Mouse (Mus musculus): Measurements from ENCODE around the gene Zc3hc1.

Zc3hc1 gene

GRCm38 (mm10) chr6:30374731-30375510, 15.9 kb downstream of the Zc3hc1 start:
- DNase-seq (ENCODE audit: extremely low spot score, low read depth, low spot score) = no peak

DNA sequence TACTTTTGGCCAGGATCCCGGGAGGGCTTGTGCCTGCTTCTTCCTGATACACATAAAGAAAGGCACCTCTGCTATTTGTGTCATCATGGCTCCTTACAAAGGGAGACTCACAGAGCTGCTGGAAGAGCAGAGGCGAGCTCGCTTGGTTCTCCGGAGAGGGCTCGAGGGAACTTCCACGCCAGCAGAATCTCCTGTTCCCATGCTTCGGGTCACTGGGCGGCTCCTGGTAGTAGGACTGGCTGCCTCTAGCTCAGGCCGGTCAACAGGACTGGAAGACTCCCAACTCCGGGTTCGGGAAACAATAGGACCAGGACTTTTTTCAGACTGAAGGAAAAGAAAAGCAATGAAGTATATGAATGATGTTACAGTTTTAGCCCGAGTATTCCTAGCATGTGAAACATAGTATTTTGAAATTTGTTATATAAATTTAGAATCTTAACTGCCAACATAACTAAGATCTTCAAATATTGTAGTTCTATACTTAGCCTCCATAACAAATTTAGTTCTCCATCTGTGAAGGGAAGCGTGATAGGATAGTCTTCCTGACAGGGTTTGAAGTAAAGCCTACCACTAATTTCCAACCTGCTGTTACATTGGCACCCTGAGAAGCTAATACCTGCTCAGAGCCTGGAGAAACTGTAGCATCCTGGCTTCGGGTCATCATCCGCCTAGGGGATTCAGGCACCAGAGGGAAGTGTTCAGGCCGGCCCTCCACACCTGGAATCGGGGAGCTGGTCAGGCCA, 18.0 kb downstream of the Zc3hc1 start:
- no peak for DNase-seq (ENCODE audit: extremely low spot score, low read depth, low spot score)

DNA sequence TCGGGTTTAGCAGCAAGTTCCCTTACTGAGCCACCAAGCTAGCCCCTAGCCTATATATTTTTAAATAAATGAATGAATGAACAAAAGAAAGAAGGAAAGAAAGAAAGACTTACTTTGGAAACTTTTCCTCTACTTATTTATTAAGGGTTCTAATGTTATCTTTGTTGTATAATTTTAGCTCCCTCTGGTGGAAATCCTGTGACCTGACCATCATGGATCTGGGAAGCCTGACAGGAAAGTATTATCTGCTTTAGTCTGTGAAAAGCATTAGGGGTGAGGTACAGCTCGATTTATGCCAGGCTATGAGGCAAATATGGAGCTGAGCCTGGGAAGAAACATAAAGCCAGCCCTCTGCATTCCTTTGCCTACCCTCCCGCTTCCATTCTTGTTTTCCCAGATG, 21.5 kb downstream of the Zc3hc1 start:
- no peak for DNase-seq (ENCODE audit: extremely low spot score, low read depth, low spot score)

DNA sequence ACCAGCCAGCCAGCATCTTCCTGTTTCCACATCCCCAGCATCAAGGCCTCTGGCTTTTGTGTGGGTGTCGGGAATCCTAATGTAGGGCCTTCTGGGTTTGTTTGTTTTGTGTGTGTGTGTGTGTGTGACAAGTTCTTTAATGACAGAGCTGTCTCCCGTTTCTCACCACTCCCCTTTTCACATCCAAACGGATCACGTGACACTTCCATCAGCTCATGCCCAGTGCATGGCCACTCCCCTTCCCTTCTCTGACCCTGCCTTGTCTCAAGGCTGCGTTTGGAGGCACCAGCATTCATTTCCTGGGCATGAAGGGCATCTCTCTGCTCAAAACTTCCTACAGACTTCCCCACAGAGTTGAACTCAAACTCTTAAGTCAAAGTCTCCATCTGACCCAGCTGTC, 27.0 kb downstream of the Zc3hc1 start:
- no peak for DNase-seq (ENCODE audit: extremely low spot score, low read depth, low spot score)

DNA sequence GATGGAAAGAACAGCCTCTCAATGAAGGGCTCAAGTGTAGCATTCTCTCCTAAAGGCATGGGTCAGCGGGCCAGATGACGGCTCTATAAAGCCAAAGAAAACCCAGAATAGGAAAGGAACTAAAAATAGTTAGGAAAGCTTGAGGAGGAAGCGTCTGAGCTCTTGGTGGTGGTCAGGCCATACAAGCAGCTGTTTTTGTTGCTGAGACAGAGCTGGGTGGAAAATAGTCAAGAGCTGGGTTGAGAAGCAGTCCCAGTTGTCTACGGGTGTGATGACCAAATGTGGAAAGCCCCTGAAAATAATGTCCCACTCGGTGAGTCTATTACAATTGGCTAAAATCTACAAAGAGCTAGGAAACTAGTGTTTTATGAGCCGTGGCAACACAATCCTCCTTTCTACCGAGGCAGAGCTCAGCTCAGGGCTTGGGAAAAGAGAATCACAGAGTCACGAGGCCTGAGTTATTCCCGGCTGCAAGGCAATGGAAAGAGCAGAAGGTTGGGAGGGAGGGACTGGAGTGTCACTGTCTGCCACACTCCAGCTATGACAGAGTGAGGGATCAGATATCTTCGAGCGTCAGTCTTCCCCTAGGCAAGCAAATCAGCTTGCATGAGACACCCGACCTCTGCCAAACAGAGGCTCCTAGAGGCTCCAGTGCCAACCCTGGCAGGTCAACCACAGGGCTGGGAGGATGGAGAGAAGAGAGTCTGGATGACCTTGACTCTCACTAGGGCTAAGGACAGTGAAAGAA, 30.9 kb downstream of the Zc3hc1 start:
- DNase-seq (ENCODE audit: extremely low spot score, low read depth, low spot score) = no peak

- DNase-seq (ENCODE audit: extremely low spot score, low read depth, low spot score) = peak; percentile 76
These were observed 33.2 kb downstream of the Zc3hc1 start for GRCm38 (mm10) chr6:30357561-30358177.

DNA sequence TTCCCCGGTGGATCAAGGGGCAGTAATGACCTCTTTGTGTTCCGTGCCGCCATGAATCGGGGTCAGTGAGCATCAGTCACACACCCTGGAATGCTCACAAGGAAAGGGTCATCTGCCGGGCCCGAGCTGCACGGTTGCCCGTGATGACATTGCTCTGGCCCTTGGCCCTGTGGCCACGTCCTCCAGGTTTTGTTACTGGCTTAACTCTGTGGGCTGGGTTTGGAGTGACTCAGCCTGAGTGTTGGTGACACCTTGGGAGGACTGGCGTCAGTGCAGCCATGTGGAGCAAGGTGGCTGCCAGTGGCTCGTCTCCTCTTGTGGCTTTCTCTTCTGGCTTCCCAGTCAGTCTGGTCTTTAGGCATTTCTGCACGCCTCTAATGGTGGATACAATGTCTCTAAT, 34.1 kb downstream of the Zc3hc1 start:
- DNase-seq (ENCODE audit: extremely low spot score, low read depth, low spot score) = no peak

DNA sequence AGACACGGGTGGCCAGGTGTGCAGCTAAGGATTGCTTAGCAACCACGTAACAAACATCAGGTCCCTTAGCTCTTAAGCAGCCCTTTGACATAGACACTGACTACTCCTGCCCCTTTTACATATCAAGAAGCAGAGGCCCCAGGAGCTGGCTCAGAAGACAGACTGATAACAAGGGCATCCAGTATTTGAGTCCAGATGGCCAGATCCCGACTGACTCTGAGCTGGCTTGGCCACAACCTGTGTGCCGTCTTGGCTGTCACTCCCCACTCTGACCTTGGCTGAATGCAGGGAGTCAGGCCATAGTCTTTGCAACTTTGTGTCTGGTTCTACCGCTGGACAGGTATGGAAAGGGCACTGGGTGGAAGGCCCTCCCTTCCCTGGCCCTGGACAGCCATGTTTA, 34.7 kb downstream of the Zc3hc1 start:
- DNase-seq (ENCODE audit: extremely low spot score, low read depth, low spot score) = no peak

DNA sequence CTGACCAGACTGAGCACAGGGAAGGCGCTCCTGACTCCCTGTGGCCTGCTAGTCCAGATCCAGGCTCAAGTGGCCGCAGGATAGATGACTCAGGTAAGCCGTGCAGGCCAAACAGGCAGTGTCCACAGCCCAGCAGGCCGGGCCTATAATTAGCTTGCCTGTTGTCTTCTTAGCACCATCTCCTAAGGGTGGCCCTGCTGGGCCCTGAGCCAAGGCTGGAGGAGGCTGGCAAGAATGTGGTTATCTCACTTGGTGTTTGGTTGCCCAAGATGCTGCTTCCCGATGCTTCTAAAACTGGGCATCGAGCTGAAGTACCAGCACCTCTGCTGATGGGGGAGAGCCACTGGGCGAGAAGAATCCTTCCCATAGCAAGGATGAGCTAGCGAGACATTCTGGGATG, 35.1 kb downstream of the Zc3hc1 start:
- DNase-seq (ENCODE audit: extremely low spot score, low read depth, low spot score) = no peak

DNA sequence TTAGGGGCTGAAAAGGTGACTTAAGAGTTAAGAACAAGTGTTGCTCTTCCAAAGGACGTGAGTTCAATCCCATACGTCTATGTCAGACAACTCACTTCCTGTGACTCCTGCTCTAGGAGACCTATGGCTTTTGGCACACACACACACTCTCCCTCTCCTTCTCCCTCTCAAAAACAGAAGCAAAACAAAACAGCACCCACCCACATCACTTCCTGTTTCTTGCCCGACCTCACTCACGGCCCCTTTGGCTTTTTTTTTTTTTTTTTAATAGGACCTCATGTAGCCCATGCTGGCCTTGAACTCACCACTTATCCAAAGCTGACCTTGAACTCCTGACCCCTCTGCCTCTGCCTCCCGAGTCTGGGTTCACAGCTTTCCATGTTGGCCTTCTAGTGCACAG, 36.1 kb downstream of the Zc3hc1 start:
- no peak for DNase-seq (ENCODE audit: extremely low spot score, low read depth, low spot score)

DNA sequence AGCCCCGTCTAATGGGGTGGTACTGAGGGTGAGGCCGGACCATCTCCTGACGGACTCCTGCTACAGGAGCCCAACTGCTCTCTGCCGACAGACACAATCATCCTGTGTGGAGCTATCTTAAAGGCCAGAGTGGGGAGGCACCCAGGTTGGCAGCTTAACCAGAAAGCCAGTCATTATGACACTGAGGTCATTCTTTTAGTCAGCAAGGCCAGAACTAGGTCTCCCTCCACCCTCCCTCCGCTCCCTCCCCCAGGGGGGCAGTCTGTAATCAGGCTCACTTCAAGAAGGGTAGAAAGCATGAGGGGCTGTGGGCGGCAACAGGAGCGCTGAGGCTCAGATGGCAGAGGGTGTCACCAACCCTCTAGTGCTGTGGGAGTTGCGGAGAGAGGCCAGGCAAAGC, 37.2 kb downstream of the Zc3hc1 start:
- no peak for DNase-seq (ENCODE audit: extremely low spot score, low read depth, low spot score)

- DNase-seq (ENCODE audit: extremely low spot score, low read depth, low spot score) = no peak
These were observed 38.1 kb downstream of the Zc3hc1 start for GRCm38 (mm10) chr6:30352762-30353161.

- no peak for DNase-seq (ENCODE audit: extremely low spot score, low read depth, low spot score)
These were observed 39.5 kb downstream of the Zc3hc1 start for GRCm38 (mm10) chr6:30351290-30351689.

DNA sequence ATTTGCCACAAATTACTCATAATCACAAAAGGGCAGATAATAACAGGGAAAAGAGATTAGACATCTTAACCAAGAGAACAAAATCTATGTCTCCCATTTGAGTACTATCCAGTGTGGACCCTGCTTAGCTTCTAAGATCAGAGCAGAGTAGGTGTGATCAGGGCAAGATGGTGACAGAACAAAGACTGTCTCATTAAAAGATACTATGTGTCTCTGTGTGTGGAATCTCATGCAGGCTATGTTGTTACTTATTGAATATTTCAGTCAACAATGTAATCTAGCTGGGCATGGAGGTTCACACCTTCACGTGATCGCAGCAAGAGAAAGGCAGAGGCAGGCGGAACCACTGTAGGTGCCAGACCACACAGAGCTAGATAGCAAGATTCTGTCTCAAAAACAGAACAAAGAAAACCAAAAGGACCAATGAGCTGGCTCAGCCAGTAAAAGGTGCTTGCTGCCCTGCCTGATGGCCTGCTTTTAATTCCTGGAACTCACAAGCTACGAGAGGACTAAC, 43.5 kb downstream of the Zc3hc1 start:
- DNase-seq (ENCODE audit: extremely low spot score, low read depth, low spot score) = no peak

GRCm38 (mm10) chr6:30346737-30347136, 44.1 kb downstream of the Zc3hc1 start:
- no peak for DNase-seq (ENCODE audit: extremely low spot score, low read depth, low spot score)

DNA sequence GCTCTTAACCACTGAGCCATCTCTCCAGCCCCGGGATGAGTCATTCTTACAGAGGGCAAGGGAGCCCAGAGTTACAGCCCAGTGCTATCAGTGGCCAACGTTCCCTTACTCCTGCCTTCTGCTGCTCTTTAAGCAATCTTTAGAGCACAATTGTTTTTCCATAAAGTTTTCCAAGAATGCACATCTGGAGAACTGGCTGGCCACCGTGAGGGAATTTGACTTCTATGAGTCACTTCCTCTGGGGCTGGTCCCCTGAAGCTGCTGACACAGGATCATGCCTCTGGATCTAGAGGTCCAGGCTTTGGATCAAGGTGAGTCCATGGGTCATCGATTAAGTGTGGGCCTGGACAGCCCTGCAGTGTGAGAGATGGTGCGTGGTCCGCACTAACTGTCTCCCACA, 46.8 kb downstream of the Zc3hc1 start:
- DNase-seq (ENCODE audit: extremely low spot score, low read depth, low spot score) = no peak

DNA sequence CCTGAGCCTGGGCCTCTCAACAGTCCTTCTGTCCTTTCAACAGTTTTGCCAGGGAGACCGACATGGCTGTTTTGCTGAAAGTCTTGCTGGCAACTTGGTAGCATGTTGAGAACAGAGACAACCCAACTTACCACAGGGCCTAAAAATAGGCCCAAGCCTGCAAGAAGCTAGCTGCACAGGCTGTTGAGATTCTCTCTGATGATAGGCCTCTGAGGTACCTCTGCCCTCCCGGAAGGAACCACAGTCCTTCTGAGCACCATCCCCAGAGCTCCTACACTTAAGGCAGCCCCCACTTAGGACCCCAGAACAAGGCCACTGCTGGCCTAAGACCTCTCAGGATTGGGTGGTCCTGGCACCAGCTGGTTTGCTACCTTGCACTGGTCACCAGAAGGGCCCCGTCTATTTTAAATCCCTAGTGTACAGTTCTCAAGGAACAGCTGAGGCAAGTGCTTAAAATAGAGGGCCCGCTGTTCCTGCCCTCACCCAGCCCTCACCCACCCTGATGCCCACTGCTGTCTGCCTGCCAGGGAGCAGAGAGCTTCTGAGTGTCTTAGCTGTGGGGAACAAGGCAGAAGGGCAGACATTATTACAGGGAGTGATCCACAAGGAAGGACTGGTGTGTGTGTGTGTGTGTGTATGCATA, 50.5 kb downstream of the Zc3hc1 start:
- no peak for DNase-seq (ENCODE audit: extremely low spot score, low read depth, low spot score)

DNA sequence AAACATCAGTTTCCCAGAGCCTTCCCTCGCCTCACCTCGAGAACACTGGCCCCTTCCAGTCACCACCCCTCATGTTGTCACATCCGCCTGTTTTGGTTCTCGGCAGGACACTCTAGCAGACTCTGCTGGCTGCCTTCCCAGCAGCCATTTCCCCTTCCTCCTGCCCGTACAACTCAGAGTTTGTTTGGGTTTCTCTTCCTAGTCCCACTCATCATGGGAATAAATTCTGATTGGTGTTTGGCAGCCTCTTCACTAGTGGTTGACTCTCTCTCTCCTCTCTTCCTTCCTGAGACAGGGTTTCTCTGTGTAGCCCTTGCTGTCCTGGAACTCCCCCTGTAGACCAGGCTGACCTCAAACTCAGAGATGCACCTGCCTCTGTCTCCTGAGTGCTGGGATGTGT, 53.9 kb downstream of the Zc3hc1 start:
- no peak for DNase-seq (ENCODE audit: extremely low spot score, low read depth, low spot score)

DNA sequence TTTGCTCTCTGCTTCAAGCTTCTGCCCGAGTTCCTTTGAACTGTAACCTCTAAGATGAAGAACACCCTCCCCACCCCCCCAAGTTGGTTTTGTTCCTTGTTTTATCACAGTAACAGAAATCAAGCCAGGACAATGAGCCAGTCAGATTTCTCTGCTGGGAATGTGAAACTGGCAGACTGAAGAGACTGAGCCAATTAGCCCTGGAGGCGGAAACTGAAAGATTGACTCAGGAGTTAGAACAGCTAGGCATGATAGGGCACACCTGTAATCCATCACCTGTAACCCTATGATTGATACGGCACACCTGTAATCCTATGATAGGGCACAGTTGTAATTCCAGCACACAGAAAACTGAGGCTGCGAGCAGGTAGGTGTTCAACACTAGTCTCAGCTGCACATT, 58.6 kb downstream of the Zc3hc1 start:
- DNase-seq (ENCODE audit: extremely low spot score, low read depth, low spot score) = peak; percentile 5

DNA sequence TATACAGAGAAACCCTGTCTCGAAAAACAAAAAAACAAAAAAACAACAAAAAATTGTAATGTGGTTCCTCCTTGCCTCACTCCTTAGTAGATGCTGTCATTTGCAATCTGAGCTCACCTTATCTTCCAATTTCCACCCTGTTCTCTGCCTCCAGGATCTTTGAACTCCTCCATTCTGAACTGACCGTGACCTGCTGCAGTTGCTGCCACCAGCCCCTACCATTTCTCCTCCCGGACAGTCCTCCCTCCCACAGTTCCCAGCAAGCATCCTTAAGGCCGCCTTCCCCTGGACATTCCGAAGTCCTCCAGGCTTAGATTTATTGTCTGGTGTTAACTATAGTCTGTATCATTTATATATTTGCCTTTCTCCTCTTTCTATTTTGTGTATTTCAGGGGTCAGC, 60.1 kb downstream of the Zc3hc1 start:
- no peak for DNase-seq (ENCODE audit: extremely low spot score, low read depth, low spot score)

Data from hindlimb bud, embryonic 11.5 days (tissue).